Mouse (Mus musculus) cerebellum, adult 2 months (tissue): ENCODE measurements around the gene Gm5136.

Source experiments
- CTCF ChIP-seq: fragments of 200-500 bp; IDR thresholded peaks from 2 replicates; pipeline ENCODE4 v1.5.1; 2011; ENCODE audit warnings: low read depth, mild to moderate bottlenecking, control low read depth, low read length, moderate library complexity, borderline replicate concordance; ENCODE audit not compliant: insufficient read depth
- POLR2A ChIP-seq: fragments of 200-500 bp; IDR thresholded peaks from 2 replicates; pipeline ENCODE4 v1.6.1; 2011; ENCODE audit warnings: low read length, control low read depth, borderline replicate concordance; ENCODE audit not compliant: insufficient read depth

DNA sequence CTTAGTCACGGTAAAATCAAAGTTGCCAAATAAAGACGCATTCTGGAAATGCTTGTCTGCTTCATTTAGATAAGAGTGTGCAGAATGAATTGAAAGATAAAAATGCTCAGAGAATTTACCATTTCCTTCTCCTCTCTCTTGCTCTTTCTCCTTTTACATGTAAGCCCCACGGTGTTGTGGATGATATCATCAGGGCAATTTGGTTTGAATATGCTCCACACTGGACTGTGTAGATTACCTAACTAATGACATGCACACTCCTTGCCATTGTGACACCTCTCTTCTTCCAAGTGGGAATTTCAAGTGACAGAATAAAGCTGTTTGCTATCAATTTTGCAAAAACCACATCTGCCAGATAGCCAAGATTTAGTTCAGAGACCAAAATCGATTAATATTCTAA is 13.3 kb downstream of the Gm5136 start:
- no peak for TF ChIP-seq POLR2A
- TF ChIP-seq CTCF, result no peak
